Mouse (Mus musculus): ENCODE measurements around the gene Glod4. TPM values are rescaled to one million over a fixed set of nuclear protein-coding genes. Genes with fewer than 3 reads are reported as not detected.
"Not testable (repeated sequence)": the region's sequence is repeated elsewhere in the genome, so short reads cannot be mapped to it uniquely, and the experiment has no call there.

Glod4 gene
- polyA plus RNA-seq, 1 experiment from 2014 or later = 131 TPM

- no peak for ATAC-seq (replicated peaks; ENCODE audit: low FRiP score, low read depth)
- H3K4me2 ChIP-seq (ENCODE audit: low read length) = no peak overlapping the region
- 89% methylated on average over 2 of the region's 2 CpGs for WGBS
Observed at GRCm38 (mm10) chr11:76215011-76215410, 28.5 kb downstream of the Glod4 start.

GRCm38 (mm10) chr11:76213841-76214240 is 29.7 kb downstream of the Glod4 start:
- no peak overlapping the region for H3K9ac ChIP-seq (ENCODE audit: low read depth, low read length)
- no peaks in the 10 kb centered on the region for H3K9me3 ChIP-seq (replicated peaks; ENCODE audit: low read length)
- H3K27ac ChIP-seq = no peak overlapping the region
- ATAC-seq (replicated peaks; ENCODE audit: low FRiP score, low read depth) = no peak
- no peaks in the 10 kb centered on the region for H3K27me3 ChIP-seq (ENCODE audit: insufficient read depth, low read length)
- no peak for DNase-seq (ENCODE audit: low spot score)
- H3K4me2 ChIP-seq (ENCODE audit: low read length) = no peak overlapping the region
- H3K4me1 ChIP-seq (replicated peaks; ENCODE audit: insufficient read depth, low read length) = 0 out of 2 replicates have a peak, but pooled peaks cover 6% of the 10 kb centered on the region
- TF ChIP-seq CTCF (IDR thresholded peaks at IDR 0.05; ENCODE audit: low read depth) = no peak
- H3K36me3 ChIP-seq (ENCODE audit: insufficient read depth, low read length) = peaks cover 26% of the 10 kb centered on the region
- WGBS = 90% methylated on average over 5 of the region's 5 CpGs
- no peak overlapping the region for H3K4me3 ChIP-seq (replicated peaks; ENCODE audit: low read depth, low read length)

More at GRCm38 (mm10) chr11:76215011-76215410, 28.5 kb downstream of the Glod4 start:
- Histone ChIP-seq H3K27me3 (ENCODE audit: insufficient read depth, low read length) (no peaks in the 10 kb centered on the region), H3K27ac (no peak overlapping the region), H3K9ac (ENCODE audit: low read depth, low read length) (no peak overlapping the region), H3K36me3 (ENCODE audit: insufficient read depth, low read length) (peaks cover 19% of the 10 kb centered on the region), H3K4me3 (replicated peaks; ENCODE audit: low read depth, low read length) (no peak overlapping the region), H3K4me1 (replicated peaks; ENCODE audit: insufficient read depth, low read length) (0 out of 2 replicates have a peak, but pooled peaks cover 6% of the 10 kb centered on the region), H3K9me3 (replicated peaks; ENCODE audit: low read length) (no peaks in the 10 kb centered on the region)
- no peak for DNase-seq (ENCODE audit: low spot score)
- no peak for TF ChIP-seq CTCF (IDR thresholded peaks at IDR 0.05; ENCODE audit: low read depth)

- WGBS = 85% methylated on average over 5 of the region's 6 CpGs
- H3K4me2 ChIP-seq (ENCODE audit: low read length); H3K4me1 ChIP-seq (replicated peaks; ENCODE audit: insufficient read depth, low read length); H3K9ac ChIP-seq (ENCODE audit: low read depth, low read length); DNase-seq (ENCODE audit: low spot score); ATAC-seq (replicated peaks; ENCODE audit: low FRiP score, low read depth); H3K4me3 ChIP-seq (replicated peaks; ENCODE audit: low read depth, low read length); H3K9me3 ChIP-seq (replicated peaks; ENCODE audit: low read length); H3K27me3 ChIP-seq (ENCODE audit: insufficient read depth, low read length); H3K27ac ChIP-seq: not testable (repeated sequence)
- H3K36me3 ChIP-seq (ENCODE audit: insufficient read depth, low read length) = peaks cover 36% of the 10 kb centered on the region
Observed at GRCm38 (mm10) chr11:76211595-76211994, 31.9 kb downstream of the Glod4 start.

GRCm38 (mm10) chr11:76210228-76210985 is 33.1 kb downstream of the Glod4 start:
- 79% methylated on average over 13 of the region's 13 CpGs for WGBS
- ATAC-seq (replicated peaks; ENCODE audit: low FRiP score, low read depth) (no peak), DNase-seq (ENCODE audit: low spot score) (no peak)
- no peak overlapping the region for H3K27ac ChIP-seq
- no peak overlapping the region for H3K4me2 ChIP-seq (ENCODE audit: low read length)
- H3K9ac ChIP-seq (ENCODE audit: low read depth, low read length) = no peak overlapping the region
- peaks cover 36% of the 10 kb centered on the region for H3K36me3 ChIP-seq (ENCODE audit: insufficient read depth, low read length)
- H3K4me3 ChIP-seq (replicated peaks; ENCODE audit: low read depth, low read length) = no peak overlapping the region
- H3K27me3 ChIP-seq (ENCODE audit: insufficient read depth, low read length) = no peaks in the 10 kb centered on the region
- H3K4me1 ChIP-seq (replicated peaks; ENCODE audit: insufficient read depth, low read length) = no peaks in the 10 kb centered on the region
- H3K9me3 ChIP-seq (replicated peaks; ENCODE audit: low read length) = no peaks in the 10 kb centered on the region
- TF ChIP-seq CTCF (IDR thresholded peaks at IDR 0.05; ENCODE audit: low read depth) = no peak

GRCm38 (mm10) chr11:76206793-76207192 is 36.7 kb downstream of the Glod4 start:
- H3K9ac ChIP-seq (ENCODE audit: low read depth, low read length) = no peak overlapping the region
- no peaks in the 10 kb centered on the region for H3K9me3 ChIP-seq (replicated peaks; ENCODE audit: low read length)
- H3K27me3 ChIP-seq (ENCODE audit: insufficient read depth, low read length) = no peaks in the 10 kb centered on the region
- H3K4me2 ChIP-seq (ENCODE audit: low read length) = no peak overlapping the region
- peaks cover 18% of the 10 kb centered on the region for H3K36me3 ChIP-seq (ENCODE audit: insufficient read depth, low read length)
- no peak for DNase-seq (ENCODE audit: low spot score)
- no peak for TF ChIP-seq CTCF (IDR thresholded peaks at IDR 0.05; ENCODE audit: low read depth)
- H3K4me3 ChIP-seq (replicated peaks; ENCODE audit: low read depth, low read length) = no peak overlapping the region
- no peak for ATAC-seq (replicated peaks; ENCODE audit: low FRiP score, low read depth)
- H3K27ac ChIP-seq = no peak overlapping the region
- 85% methylated on average over 5 of the region's 5 CpGs for WGBS
- no peaks in the 10 kb centered on the region for H3K4me1 ChIP-seq (replicated peaks; ENCODE audit: insufficient read depth, low read length)

GRCm38 (mm10) chr11:76201761-76202674 is 41.5 kb downstream of the Glod4 start:
- Histone ChIP-seq H3K27ac (no peak overlapping the region), H3K9me3 (replicated peaks; ENCODE audit: low read length) (no peaks in the 10 kb centered on the region), H3K4me2 (ENCODE audit: low read length) (peak overlapping the region; percentile 100), H3K27me3 (ENCODE audit: insufficient read depth, low read length) (no peaks in the 10 kb centered on the region), H3K4me1 (replicated peaks; ENCODE audit: insufficient read depth, low read length) (no peaks in the 10 kb centered on the region; the same call in 1 of the 2 replicates), H3K36me3 (ENCODE audit: insufficient read depth, low read length) (no peaks in the 10 kb centered on the region), H3K4me3 (replicated peaks; ENCODE audit: low read depth, low read length) (peak overlapping the region; percentile 77), H3K9ac (ENCODE audit: low read depth, low read length) (peak overlapping the region; percentile 79)
- WGBS = under 1% methylated on average over 65 of the region's 90 CpGs
- TF ChIP-seq CTCF (IDR thresholded peaks at IDR 0.05; ENCODE audit: low read depth) = no peak; the same call in 1 of the 2 replicates
- peak; percentile 89 for DNase-seq (ENCODE audit: low spot score)
- peak; percentile 95 for ATAC-seq (replicated peaks; ENCODE audit: low FRiP score, low read depth)

Data from kidney, postnatal 0 days (tissue).